Mouse (Mus musculus) gastrocnemius, postnatal 4 days (tissue): ENCODE measurements at regions not wholly inside any gene's neighbourhood (a gene's known extent, or its start where the extent isn't known, plus 50 kb on each side); places are given as distances from the start of the nearest gene placed in this dataset.

Source experiments
- DNase-seq, 2 experiments: peaks; one replicate each; pipeline ENCODE4 v3.0.0; 2021 to 2022; ENCODE audit warnings: low spot score in 2 of 2, mixed read lengths in 2 of 2

- DNase-seq, result no peak
These were observed 529.1 kb downstream of the Slc4a3 start for GRCm38 (mm10) chr1:76075213-76075612.

- no peak for DNase-seq
These were observed 529.8 kb downstream of the Slc4a3 start for GRCm38 (mm10) chr1:76075685-76076455.

- DNase-seq, result no peak
These were observed 534.2 kb downstream of the Slc4a3 start for GRCm38 (mm10) chr1:76080241-76080640.

- no peak for DNase-seq
These were observed 535.6 kb downstream of the Slc4a3 start for GRCm38 (mm10) chr1:76081700-76082099.

GRCm38 (mm10) chr1:76083273-76084036 lies 537.4 kb downstream of the Slc4a3 start:
- DNase-seq, result no peak

GRCm38 (mm10) chr1:76091031-76091430 lies 545.0 kb downstream of the Slc4a3 start:
- no peak for DNase-seq

GRCm38 (mm10) chr1:76113281-76113680 lies 567.2 kb downstream of the Slc4a3 start:
- peak in 1 of 2 experiments; percentile 45 for DNase-seq

GRCm38 (mm10) chr1:76120840-76121239 lies 574.8 kb downstream of the Slc4a3 start:
- DNase-seq, result no peak

GRCm38 (mm10) chr1:76130353-76130752 lies 584.3 kb downstream of the Slc4a3 start:
- no peak for DNase-seq

- DNase-seq, result no peak
These were observed 590.7 kb downstream of the Slc4a3 start for GRCm38 (mm10) chr1:76136810-76137209.

- no peak for DNase-seq
These were observed 591.6 kb downstream of the Slc4a3 start for GRCm38 (mm10) chr1:76137701-76138100.

- DNase-seq, result no peak
These were observed 597.5 kb downstream of the Slc4a3 start for GRCm38 (mm10) chr1:76143516-76143915.

GRCm38 (mm10) chr1:76148963-76149362 lies 602.9 kb downstream of the Slc4a3 start:
- no peak for DNase-seq

- DNase-seq, result no peak
These were observed 610.2 kb downstream of the Slc4a3 start for GRCm38 (mm10) chr1:76156291-76156690.

- DNase-seq, result no peak
These were observed 621.4 kb downstream of the Slc4a3 start for GRCm38 (mm10) chr1:76167486-76167885.

- no peak for DNase-seq
These were observed 635.1 kb downstream of the Slc4a3 start for GRCm38 (mm10) chr1:76181181-76181580.

GRCm38 (mm10) chr1:76194844-76195243 lies 648.8 kb downstream of the Slc4a3 start:
- peak in 1 of 2 experiments; percentile 20 for DNase-seq

- no peak for DNase-seq
These were observed 651.6 kb downstream of the Slc4a3 start for GRCm38 (mm10) chr1:76197651-76198050.

- DNase-seq, result no peak
These were observed 654.8 kb downstream of the Slc4a3 start for GRCm38 (mm10) chr1:76200906-76201305.

- no peak for DNase-seq
These were observed 666.4 kb downstream of the Slc4a3 start for GRCm38 (mm10) chr1:76212486-76212885.

GRCm38 (mm10) chr1:76244721-76245120 lies 698.7 kb downstream of the Slc4a3 start:
- DNase-seq, result no peak

GRCm38 (mm10) chr1:76246181-76246796 lies 700.2 kb downstream of the Slc4a3 start:
- no peak for DNase-seq
